In the genomic region with DNA sequence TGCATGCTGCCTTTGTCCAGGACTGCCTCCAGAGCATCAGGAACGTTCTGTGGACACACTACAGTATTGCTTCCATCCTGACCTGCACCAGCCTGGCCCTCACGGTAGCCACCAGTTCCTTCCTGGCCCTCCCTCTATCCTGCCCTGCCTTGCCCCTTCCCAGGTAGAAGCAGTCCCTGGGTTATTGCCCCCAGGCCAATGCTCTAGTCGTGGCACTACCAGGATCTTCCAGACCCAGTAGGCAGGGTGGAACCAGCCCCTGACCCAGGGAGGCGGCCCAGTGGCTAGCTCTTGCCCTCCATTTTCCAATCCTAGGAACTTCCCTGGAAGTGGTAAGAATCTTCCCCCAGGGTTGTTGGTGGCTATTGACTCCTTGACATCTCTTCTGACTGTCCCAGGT, we compare ENCODE assay signal across 2 mouse cellular contexts.
TF ChIP-seq lines count a peak whose summit lies in the region.

No protein-coding gene starts in this region.

TF ChIP-seq in ES-E14, 5 proteins besides CTCF, POLR2A, EP300 and RAD21 (continued from another document):
- TF ChIP-seq ZC3H11A (IDR thresholded peaks at IDR 0.05; ENCODE audit: borderline replicate concordance, low read depth, low read length) (no peak), CHD2 (IDR thresholded peaks at IDR 0.05; ENCODE audit: low read depth, low read length) (no peak), MAFK (IDR thresholded peaks at IDR 0.05; ENCODE audit: insufficient read depth, low read depth, low read length) (no peak), ZNF384 (IDR thresholded peaks at IDR 0.05; ENCODE audit: low read depth, low read length) (no peak)

TF ChIP-seq in MEL, 35 proteins besides CTCF, POLR2A, EP300 and RAD21 (continued from another document):
- TF ChIP-seq MAFK (IDR thresholded peaks at IDR 0.05; ENCODE audit: borderline replicate concordance, low read depth, low read length) (no peak), HCFC1 (IDR thresholded peaks at IDR 0.05; ENCODE audit: low read depth, low read length) (no peak), POLR2AphosphoS5 (IDR thresholded peaks at IDR 0.05; ENCODE audit: borderline replicate concordance, low read depth, low read length) (peak; percentile 31; the same call in 1 of the 2 replicates), MAX (IDR thresholded peaks at IDR 0.05; ENCODE audit: low read length) (no peak), RCOR1 (IDR thresholded peaks at IDR 0.05; ENCODE audit: low read depth, low read length) (no peak), ZMIZ1 (IDR thresholded peaks at IDR 0.05; ENCODE audit: low read depth, low read length) (no peak)
